Mouse (Mus musculus) neural tube, embryonic 13.5 days (tissue): Measurements from ENCODE around the gene Oprm1. TPM values are rescaled to one million over a fixed set of nuclear protein-coding genes. Genes with fewer than 3 reads are reported as not detected.

Experiments used
- ATAC-seq: fragments of 200-750 bp; cut with Nextera tagmentation; 2 replicates; pipeline ENCODE4 v1.8.0; 2017; ENCODE audit warnings: low read depth, mild to moderate bottlenecking, moderate TSS enrichment, moderate library complexity
- H3K27ac ChIP-seq: fragments of 300-500 bp; sonication (generic); replicated peaks from 2 replicates; pipeline ENCODE4 v1.5.1; 2015; ENCODE audit warnings: moderate library complexity, mild to moderate bottlenecking, inconsistent platforms
- H3K27me3 ChIP-seq: fragments of 300-500 bp; sonication (generic); 2 replicates; pipeline ENCODE4 v1.6.1; 2015; ENCODE audit warnings: mild to moderate bottlenecking, inconsistent platforms
- H3K36me3 ChIP-seq: fragments of 300-500 bp; sonication (generic); 2 replicates; pipeline ENCODE4 v1.6.1; 2015; ENCODE audit warnings: mild to moderate bottlenecking, inconsistent platforms
- H3K4me1 ChIP-seq: fragments of 300-500 bp; sonication (generic); replicated peaks from 2 replicates; pipeline ENCODE4 v1.6.1; 2015; ENCODE audit warnings: inconsistent platforms
- H3K4me2 ChIP-seq: fragments of 300-500 bp; sonication (generic); 2 replicates; pipeline ENCODE4 v1.6.1; 2015; ENCODE audit warnings: inconsistent platforms, mild to moderate bottlenecking, moderate library complexity
- H3K4me3 ChIP-seq: fragments of 300-500 bp; sonication (generic); 2 replicates; pipeline ENCODE4 v1.5.1; 2015; ENCODE audit warnings: mild to moderate bottlenecking, inconsistent platforms
- H3K9ac ChIP-seq: fragments of 300-500 bp; sonication (generic); 2 replicates; pipeline ENCODE4 v1.6.1; 2015; ENCODE audit warnings: moderate library complexity, mild to moderate bottlenecking, inconsistent platforms
- H3K9me3 ChIP-seq: fragments of 300-500 bp; sonication (generic); 2 replicates; pipeline ENCODE4 v1.6.1; 2016; ENCODE audit warnings: inconsistent platforms
- WGBS: fragments of 180-500 bp; shearing (Covaris S2); methylation state at CpG from one replicate; pipeline ENCODE4 v1.1.7; 2015; 5-methylcytosine and 5-hydroxymethylcytosine counted together
- polyA plus RNA-seq: library from polyadenylated mRNA; unstranded; fragments of >200 nt; fragmentation: Nextera tagmentation; extraction: Ambion mirVana; gene quantifications from 2 replicates; pipeline ENCODE4 v1.2.1, GENCODE M21; 2015

Oprm1 gene
- polyA plus RNA-seq, 1 experiment from 2014 or later = 1.1 TPM

- Histone ChIP-seq H3K36me3 (no peaks in the 10 kb centered on the region), H3K9ac (no peak overlapping the region), H3K27me3 (no peaks in the 10 kb centered on the region), H3K27ac (no peak overlapping the region), H3K4me3 (no peak overlapping the region), H3K4me2 (no peak overlapping the region), H3K4me1 (no peaks in the 10 kb centered on the region), H3K9me3 (no peaks in the 10 kb centered on the region)
- no peak for ATAC-seq
- 84% methylated on average over 7 of the region's 7 CpGs for WGBS
Observed at GRCm38 (mm10) chr10:7062993-7063392, 304.7 kb downstream of the Oprm1 start.

DNA sequence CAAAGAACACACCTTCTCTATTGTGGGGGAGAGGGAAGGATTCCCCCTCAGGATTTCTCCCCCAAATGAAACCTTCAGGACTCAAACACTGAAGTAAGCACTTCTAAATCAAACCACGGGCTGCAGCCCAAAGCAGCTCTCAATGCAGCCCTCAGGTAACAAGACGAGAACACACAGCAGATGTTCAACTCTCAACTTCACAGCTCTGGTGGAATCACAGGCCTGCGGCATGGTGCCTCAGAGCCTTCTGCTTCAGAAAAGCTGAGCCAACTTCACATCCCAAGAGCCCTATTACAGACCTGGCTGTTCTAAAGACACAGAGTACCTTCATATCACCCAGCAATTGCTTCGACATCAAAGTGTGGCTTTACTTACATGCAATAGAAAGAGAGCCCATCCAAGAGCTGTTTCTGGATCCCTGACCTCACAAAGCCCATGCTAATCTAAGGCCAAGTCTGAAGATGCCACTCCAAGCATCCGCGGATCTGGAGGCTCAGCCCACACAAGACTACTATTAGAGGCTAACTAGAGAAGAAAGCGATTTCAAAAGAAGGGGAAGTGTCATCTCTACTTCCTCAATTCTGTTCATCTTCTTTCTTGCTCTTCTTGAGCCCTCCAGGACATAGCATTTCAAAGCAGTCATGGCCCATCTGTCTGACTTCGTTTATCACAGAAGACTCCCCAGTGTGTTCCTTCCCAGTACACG, 305.6 kb downstream of the Oprm1 start:
- H3K4me2 ChIP-seq = no peak overlapping the region
- H3K4me3 ChIP-seq = no peak overlapping the region
- 87% methylated on average over 9 of the region's 9 CpGs for WGBS
- H3K27ac ChIP-seq = no peak overlapping the region
- no peaks in the 10 kb centered on the region for H3K36me3 ChIP-seq
- H3K9me3 ChIP-seq = no peaks in the 10 kb centered on the region
- H3K27me3 ChIP-seq = no peaks in the 10 kb centered on the region
- no peak for ATAC-seq
- no peaks in the 10 kb centered on the region for H3K4me1 ChIP-seq
- H3K9ac ChIP-seq = no peak overlapping the region

DNA sequence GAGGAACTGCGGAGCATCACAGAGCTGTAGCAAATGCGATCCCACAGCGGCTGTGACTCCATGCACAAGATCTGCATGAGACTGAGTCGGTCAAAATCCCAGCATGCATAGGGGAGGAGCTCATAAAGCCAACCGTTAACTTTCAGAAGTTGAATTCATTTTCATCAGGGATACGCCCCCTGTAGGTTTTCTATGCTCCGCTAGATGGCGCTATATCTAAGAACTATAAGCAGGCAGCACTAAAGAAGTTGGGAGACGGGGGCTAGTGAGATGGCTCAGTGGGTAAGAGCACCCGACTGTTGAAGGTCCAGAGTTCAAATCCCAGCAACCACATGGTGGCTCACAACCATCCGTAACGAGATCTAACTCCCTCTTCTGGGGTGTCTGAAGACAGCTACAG, 310.3 kb downstream of the Oprm1 start:
- no peaks in the 10 kb centered on the region for H3K9me3 ChIP-seq
- no peak for ATAC-seq
- H3K4me2 ChIP-seq = no peak overlapping the region
- H3K4me3 ChIP-seq = no peak overlapping the region
- peaks cover 11% of the 10 kb centered on the region; the same call in 1 of the 2 replicates for H3K4me1 ChIP-seq
- no peaks in the 10 kb centered on the region for H3K36me3 ChIP-seq
- H3K27ac ChIP-seq = no peak overlapping the region
- H3K27me3 ChIP-seq = no peaks in the 10 kb centered on the region
- WGBS = 73% methylated on average over 12 of the region's 12 CpGs
- H3K9ac ChIP-seq = no peak overlapping the region

GRCm38 (mm10) chr10:7069090-7069489, 310.8 kb downstream of the Oprm1 start:
- Histone ChIP-seq H3K4me1 (peaks cover 11% of the 10 kb centered on the region; the same call in 1 of the 2 replicates), H3K27me3 (no peaks in the 10 kb centered on the region), H3K36me3 (no peaks in the 10 kb centered on the region), H3K27ac (no peak overlapping the region), H3K9ac (no peak overlapping the region), H3K4me2 (no peak overlapping the region), H3K4me3 (no peak overlapping the region), H3K9me3 (no peaks in the 10 kb centered on the region)
- ATAC-seq = no peak
- WGBS = 91% methylated on average over 2 of the region's 2 CpGs

GRCm38 (mm10) chr10:7070100-7070835, 312.0 kb downstream of the Oprm1 start:
- Histone ChIP-seq H3K27ac (no peak overlapping the region), H3K27me3 (no peaks in the 10 kb centered on the region), H3K4me1 (peaks cover 11% of the 10 kb centered on the region; the same call in 1 of the 2 replicates), H3K4me3 (no peak overlapping the region), H3K9me3 (no peaks in the 10 kb centered on the region), H3K9ac (no peak overlapping the region), H3K36me3 (no peaks in the 10 kb centered on the region), H3K4me2 (no peak overlapping the region)
- 65% methylated on average over 8 of the region's 8 CpGs for WGBS
- ATAC-seq = peak; percentile 47; the same call in 1 of the 2 replicates

GRCm38 (mm10) chr10:7070924-7071323, 312.6 kb downstream of the Oprm1 start:
- Histone ChIP-seq H3K27me3 (no peaks in the 10 kb centered on the region), H3K4me2 (no peak overlapping the region), H3K9me3 (no peaks in the 10 kb centered on the region), H3K36me3 (no peaks in the 10 kb centered on the region), H3K4me3 (no peak overlapping the region), H3K9ac (no peak overlapping the region), H3K4me1 (peaks cover 11% of the 10 kb centered on the region; the same call in 1 of the 2 replicates), H3K27ac (no peak overlapping the region)
- WGBS = 80% methylated on average over 5 of the region's 5 CpGs
- peak; percentile 76; the same call in 1 of the 2 replicates for ATAC-seq

DNA sequence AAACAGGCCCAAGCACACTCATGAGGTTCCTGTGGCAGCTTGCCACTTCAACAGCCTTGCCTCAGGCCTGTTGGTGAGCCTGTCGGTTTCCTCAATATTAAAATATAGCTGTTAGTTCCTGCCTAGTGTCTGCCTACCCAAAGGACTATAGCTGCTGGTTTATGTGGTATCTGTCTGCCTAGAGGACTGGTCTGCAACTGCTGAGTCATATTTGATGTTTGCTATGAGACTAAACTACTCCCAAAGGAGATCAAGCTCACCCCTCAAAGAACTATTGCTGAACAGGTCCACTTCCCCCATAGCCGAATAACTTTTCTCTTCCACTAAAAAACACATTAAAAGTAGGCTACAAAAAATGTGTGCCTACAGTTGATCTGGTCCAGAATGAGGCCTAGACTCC, 315.9 kb downstream of the Oprm1 start:
- no peak for ATAC-seq
- Histone ChIP-seq H3K9me3 (no peaks in the 10 kb centered on the region), H3K27ac (no peak overlapping the region), H3K36me3 (no peaks in the 10 kb centered on the region), H3K27me3 (no peaks in the 10 kb centered on the region), H3K9ac (no peak overlapping the region), H3K4me1 (peaks cover 14% of the 10 kb centered on the region; the same call in 1 of the 2 replicates), H3K4me2 (no peak overlapping the region), H3K4me3 (no peak overlapping the region)
- 80% methylated on average over 2 of the region's 2 CpGs for WGBS

DNA sequence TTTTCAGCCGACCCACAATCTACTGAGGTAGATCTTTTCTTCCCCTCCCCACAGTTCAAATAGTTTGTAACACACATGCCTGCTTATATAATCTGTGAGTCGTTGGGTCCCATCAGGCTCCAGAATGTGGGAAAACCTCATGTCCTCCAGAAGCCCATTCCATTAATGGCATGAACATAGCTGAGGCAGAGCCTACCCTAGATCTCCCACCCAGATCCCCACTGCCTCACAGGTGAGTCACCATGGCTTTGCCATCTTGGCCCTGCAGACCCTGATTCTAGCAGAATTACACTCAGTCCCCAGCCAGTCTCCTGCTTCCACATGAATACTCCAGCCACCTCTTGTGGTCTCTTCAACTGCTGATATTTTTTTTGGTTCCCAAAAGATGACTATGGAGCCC, 317.4 kb downstream of the Oprm1 start:
- Histone ChIP-seq H3K9ac (no peak overlapping the region), H3K4me3 (no peak overlapping the region), H3K36me3 (no peaks in the 10 kb centered on the region), H3K4me1 (peaks cover 6% of the 10 kb centered on the region; the same call in 1 of the 2 replicates), H3K9me3 (no peaks in the 10 kb centered on the region), H3K27ac (no peak overlapping the region), H3K27me3 (no peaks in the 10 kb centered on the region), H3K4me2 (no peak overlapping the region)
- WGBS = 92% methylated on average over 2 of the region's 2 CpGs
- no peak for ATAC-seq

- WGBS = 13% methylated on average over 8 of the region's 8 CpGs
Observed at GRCm38 (mm10) chr10:7076201-7076600, 317.9 kb downstream of the Oprm1 start.

DNA sequence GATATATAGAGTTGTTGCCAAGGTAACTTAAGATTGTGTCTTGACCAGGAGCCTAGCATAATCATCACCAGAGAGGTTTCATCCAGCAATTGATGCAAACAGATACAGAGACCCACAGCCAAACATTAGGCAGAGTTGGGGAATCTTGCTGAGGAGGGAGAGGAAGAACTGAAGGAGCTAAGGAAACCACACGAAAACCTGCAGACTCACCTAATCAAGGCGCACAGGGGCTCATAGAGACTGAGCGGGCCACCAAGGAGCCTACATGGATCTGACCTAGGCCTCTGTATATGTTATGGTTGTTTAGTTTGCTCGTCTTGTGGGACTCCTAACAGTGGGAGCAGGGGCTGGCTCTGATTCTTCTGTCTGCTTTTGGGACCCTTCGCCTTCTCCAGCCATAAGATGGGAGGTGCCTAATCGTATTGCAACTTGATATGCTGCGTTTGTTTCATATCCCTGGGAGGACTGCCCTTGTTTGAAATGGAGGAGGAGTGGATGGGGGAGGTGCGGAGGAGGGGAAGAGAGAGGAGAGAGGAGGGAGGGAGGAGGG, 318.4 kb downstream of the Oprm1 start:
- ATAC-seq = peak; percentile 63; the same call in 1 of the 2 replicates
- Histone ChIP-seq H3K36me3 (no peaks in the 10 kb centered on the region), H3K4me1 (0 out of 2 replicates have a peak, but pooled peaks cover 3% of the 10 kb centered on the region), H3K9me3 (no peaks in the 10 kb centered on the region), H3K27me3 (no peaks in the 10 kb centered on the region), H3K4me2 (no peak overlapping the region), H3K4me3 (no peak overlapping the region), H3K27ac (no peak overlapping the region), H3K9ac (no peak overlapping the region)
- WGBS = 56% methylated on average over 7 of the region's 8 CpGs

More at GRCm38 (mm10) chr10:7076201-7076600, 317.9 kb downstream of the Oprm1 start:
- no peaks in the 10 kb centered on the region for H3K27me3 ChIP-seq
- no peak overlapping the region for H3K4me3 ChIP-seq
- 0 out of 2 replicates have a peak, but pooled peaks cover 3% of the 10 kb centered on the region for H3K4me1 ChIP-seq
- no peak overlapping the region for H3K4me2 ChIP-seq
- H3K9me3 ChIP-seq = no peaks in the 10 kb centered on the region
- no peak overlapping the region for H3K27ac ChIP-seq
- no peaks in the 10 kb centered on the region for H3K36me3 ChIP-seq
- no peak overlapping the region for H3K9ac ChIP-seq
- ATAC-seq = peak; percentile 91

GRCm38 (mm10) chr10:7077389-7077808, 319.1 kb downstream of the Oprm1 start:
- no peak overlapping the region for H3K9ac ChIP-seq
- no peaks in the 10 kb centered on the region for H3K36me3 ChIP-seq
- no peaks in the 10 kb centered on the region for H3K27me3 ChIP-seq
- no peak overlapping the region for H3K4me3 ChIP-seq
- H3K4me1 ChIP-seq = 0 out of 2 replicates have a peak, but pooled peaks cover 3% of the 10 kb centered on the region
- WGBS = 73% methylated on average over 7 of the region's 7 CpGs
- ATAC-seq = no peak
- H3K9me3 ChIP-seq = no peaks in the 10 kb centered on the region
- no peak overlapping the region for H3K4me2 ChIP-seq
- H3K27ac ChIP-seq = no peak overlapping the region

DNA sequence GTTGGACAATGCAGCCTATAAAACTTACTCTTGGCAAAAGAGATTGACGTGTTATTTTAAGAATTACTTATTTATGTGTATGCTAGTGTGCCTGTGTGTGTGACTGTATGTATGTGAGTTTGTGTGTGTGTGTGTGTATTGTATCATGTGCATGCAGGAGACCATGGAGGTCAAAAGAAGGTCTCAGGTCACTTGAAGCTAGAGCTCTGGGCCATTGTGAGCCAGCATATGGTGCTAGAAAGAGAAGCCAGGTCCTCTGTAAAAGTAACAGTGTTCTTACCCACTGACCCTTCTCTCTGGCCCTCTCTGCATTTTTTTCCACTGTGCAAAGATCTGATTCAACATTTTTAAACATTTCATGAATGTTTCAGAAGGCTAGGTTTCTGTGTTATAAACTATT, 319.7 kb downstream of the Oprm1 start:
- Histone ChIP-seq H3K4me3 (no peak overlapping the region), H3K4me2 (no peak overlapping the region), H3K36me3 (no peaks in the 10 kb centered on the region), H3K9me3 (no peaks in the 10 kb centered on the region), H3K27ac (no peak overlapping the region), H3K4me1 (0 out of 2 replicates have a peak, but pooled peaks cover 3% of the 10 kb centered on the region), H3K27me3 (no peaks in the 10 kb centered on the region), H3K9ac (no peak overlapping the region)
- WGBS = 92% methylated on average over 1 of the region's 1 CpGs
- no peak for ATAC-seq
